Mouse (Mus musculus): ENCODE data around the gene Gm47959.

Gene Gm47959

GRCm38 (mm10) chr1:83032508-83032907 lies 32.2 kb downstream of the Gm47959 start:
- DNase-seq (ENCODE audit: low spot score in 2 of 2), result no peak

DNA sequence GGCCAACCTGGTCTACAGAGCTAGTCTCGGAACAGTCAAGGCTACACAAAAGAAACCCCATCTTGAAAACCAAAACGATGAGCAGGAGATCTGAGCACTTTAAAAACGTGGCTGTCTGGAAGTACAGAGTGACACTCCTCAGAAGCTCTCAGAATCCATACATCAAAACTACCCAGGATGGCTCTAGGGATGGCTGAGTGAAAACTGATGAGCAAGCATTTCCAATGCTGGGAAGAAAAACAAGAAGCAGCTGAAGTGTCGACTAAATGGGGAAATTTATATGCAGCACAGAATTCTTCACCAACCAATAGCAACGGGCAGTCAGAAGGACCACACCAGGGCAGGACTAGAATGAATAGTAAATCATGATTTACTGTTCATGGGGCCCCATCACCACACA lies 34.2 kb downstream of the Gm47959 start:
- no peak for DNase-seq (ENCODE audit: low spot score in 2 of 2)

DNA sequence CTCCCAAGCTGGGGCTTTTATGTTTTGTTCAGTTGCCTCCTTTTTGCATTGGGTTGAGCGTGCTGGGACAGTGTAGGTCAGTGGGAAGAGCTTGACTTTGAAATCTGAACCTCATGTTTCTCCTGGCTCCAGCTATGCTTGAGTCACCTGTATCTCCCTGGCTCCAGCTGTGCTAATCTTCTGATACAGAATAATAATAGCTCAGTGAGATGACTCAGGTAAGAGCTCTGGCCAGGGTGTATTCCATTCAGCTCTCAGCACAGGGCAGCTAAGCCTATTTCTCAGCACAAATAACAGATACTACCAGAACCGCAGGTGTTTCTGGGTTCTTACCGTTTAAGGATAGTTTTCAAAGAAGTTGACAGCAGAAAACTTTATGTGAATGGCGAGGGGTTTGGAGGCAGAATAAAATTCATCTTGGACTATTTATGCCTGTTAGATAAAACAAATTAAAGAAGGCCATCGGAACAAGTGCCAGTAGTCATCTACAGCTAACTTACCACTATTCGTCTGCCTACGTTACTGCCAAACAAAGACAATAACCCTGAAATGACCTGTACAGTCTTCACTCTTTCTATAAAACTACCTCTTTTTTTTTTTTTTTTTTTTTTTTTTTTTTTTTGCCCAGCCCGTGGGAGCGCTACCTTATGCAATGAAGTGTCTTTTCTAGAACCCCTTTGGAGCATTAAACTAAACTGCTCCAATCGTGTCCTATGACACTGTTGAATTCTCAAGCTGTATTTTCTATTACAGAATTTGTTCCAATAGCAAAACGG lies 36.7 kb downstream of the Gm47959 start:
- DNase-seq (ENCODE audit: low spot score in 2 of 2), result no peak

DNA sequence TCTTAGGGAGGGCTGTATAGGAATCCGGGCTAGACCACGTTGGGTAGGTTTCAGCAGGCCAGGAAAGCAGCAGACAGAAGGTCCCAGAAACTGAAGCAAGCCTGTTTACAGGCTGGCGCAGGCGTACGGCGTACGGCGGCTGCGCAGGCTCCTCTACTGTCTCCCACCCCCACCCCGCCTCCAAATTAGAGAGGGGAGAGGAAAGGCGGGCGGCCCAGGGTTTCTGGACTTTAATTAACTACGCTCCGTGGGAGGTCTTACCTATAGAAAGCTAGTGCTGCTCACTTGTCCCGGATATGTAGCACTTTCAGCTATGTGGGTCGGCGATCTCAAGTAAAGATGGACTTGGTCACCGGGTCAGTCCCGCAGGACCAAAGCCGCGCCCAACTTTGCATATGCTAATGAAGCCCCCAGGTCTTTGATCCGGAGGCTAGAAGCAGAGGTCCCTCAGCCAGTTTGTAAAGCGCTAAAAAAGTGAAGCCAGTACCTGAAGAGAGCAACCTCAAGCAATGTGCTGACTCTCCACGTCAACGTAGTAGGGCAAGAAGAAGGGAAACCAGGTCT lies 37.8 kb downstream of the Gm47959 start, which contains the start of gene Slc19a3:
TSS of gene Slc19a3 (minus strand) at position 340 of the 564 bp plus-strand sequence.
- DNase-seq (ENCODE audit: low spot score in 2 of 2), result no peak

- DNase-seq (ENCODE audit: low spot score in 2 of 2), result no peak
Measured at GRCm38 (mm10) chr1:83039080-83039479, 38.7 kb downstream of the Gm47959 start.

- DNase-seq (ENCODE audit: low spot score in 2 of 2), result no peak
Measured at GRCm38 (mm10) chr1:83042380-83042779, 42.0 kb downstream of the Gm47959 start, which contains the start of gene Krtap28-10. Gene Krtap28-10, minus strand, starts transcription at chr1:83042480.

GRCm38 (mm10) chr1:83044882-83045427 lies 44.6 kb downstream of the Gm47959 start, which contains the start of gene Gm47969:
Gene Gm47969, plus strand, starts transcription at chr1:83044932.
- DNase-seq (ENCODE audit: low spot score in 2 of 2), result no peak
